Mouse (Mus musculus): ENCODE data around the gene Furin.

Gene Furin

DNA sequence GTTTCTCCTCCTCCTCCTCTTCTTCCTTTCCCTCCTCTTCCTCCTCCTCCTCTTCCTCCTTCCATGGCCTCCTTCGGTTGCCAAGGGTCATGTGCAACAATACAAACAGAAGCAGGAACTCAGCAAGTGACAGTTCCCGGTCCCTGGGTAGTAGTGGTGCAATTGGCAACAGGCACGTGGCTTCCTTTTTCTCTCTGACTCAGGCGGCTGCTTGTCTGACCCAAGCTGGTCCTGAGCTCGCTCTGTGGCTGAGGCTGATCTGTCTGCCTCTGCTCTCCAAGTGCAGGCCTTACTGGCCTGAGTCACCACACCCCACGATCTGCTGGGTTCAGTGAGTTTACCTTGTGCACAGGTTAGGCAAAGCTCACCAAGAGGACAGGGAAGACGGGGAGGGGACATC lies 21.1 kb upstream of the Furin start:
- no peak for DNase-seq

DNA sequence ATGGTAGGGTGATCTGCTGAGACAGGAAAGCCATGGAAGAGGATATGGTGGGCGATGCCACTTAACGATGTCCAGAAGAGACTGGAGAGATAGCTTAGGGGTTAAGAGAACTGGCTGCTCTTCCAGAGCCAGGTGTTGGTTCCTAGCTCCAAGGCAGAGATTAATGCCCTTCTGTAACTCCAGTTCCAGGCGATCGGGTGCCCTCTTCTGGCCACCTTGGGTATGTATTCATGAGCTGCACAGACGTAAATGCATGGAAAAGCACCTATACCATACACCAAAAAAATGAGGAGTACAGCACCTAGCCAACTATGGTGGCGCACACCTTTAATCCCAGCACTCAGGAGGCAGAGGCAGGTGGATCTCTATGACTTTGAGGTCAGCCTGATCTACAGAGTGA lies 19.5 kb upstream of the Furin start:
- no peak for DNase-seq

DNA sequence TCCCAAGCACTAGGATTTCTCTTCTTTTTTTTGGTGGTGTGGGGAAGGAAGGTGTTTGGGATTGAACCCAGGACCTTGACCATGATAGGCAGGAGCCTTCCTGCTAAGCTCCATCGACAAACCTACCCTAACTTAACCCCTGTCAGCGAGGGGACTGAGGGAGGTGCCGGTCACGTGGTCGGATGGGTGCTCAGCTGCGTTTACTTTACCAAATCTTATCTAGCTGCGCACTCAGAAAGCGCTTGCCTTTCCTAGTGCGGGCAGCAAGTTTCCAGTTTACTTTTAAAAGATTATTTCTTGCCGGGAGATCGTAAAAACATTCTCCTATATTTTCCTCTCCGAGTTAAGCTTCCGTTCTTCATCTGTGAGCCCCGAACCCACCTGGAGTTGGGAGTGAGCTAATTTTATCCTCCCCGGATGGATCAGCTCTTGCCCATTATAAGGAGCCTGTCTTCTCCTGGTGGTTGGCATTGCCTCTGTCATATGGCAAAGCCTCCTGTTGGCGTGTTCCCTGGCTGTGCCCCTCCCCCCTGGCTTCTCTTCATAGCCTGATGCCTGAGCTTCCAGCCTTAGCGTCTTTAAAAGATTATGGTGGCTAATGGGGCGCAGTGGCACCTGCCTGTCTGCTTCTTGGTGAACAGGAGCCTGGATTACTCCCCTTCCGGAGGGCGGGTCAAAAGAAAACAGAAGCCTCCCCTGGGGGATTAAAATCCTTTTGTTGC lies 17.7 kb upstream of the Furin start:
- DNase-seq, result no peak

DNA sequence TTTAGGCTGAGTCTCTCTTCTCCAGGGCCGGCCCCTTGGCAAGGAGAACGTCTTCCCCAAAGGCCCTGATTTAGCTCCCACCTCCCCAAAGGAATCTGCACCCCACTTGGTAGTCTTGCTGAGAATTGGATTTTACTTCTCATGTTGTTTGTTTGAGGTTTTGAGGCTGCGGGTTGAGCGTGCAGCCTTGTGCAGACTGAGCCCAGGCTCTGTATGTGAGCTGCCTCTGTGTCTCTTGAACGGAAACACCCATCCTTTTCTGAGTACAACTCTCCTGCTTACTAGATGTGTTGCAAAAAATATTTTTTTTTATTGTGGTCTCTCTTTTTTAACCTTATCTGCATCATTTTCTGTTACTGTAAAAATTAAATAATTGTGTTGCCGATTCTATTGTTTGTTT lies 16.3 kb upstream of the Furin start:
- no peak for DNase-seq

DNA sequence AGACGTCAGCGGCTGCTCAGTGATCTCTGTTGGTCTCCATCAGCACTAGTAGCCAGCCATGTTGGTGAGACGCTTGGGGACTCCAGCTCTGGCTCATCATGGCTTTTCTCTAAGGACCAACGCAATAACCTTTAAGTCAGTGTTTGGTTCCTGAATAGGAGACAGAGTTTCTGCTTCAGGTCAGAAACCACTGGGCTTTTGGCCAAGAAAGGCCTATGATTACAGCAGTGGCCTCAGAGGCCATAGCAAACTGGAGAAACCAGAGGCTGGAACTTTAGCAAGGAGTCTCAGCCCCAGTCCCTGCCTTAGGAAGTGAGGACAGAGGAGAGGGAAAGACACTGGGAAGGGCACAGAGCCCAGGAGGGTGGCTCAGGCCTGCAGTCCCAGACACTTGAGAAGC lies 15.3 kb upstream of the Furin start:
- DNase-seq, result no peak

DNA sequence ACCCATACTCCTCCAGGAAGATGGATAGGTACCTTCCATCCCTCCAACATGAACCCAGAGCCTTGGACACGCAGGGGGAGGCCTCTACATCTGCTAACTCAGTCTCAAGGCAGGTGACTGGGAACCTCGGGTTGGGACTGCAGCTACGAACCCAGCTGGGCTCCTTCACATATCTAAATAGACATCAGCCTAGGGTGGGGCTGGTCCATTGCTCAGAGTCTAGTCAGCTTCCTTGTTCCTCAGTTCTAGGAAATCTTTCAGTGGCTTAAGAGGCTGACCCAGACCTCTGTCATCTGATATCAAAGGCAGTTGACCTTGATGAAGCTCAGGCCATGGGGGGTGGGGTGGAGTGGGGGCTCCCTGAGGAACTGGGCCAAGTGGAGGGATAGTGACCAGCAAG lies 14.0 kb upstream of the Furin start:
- DNase-seq, result no peak

DNA sequence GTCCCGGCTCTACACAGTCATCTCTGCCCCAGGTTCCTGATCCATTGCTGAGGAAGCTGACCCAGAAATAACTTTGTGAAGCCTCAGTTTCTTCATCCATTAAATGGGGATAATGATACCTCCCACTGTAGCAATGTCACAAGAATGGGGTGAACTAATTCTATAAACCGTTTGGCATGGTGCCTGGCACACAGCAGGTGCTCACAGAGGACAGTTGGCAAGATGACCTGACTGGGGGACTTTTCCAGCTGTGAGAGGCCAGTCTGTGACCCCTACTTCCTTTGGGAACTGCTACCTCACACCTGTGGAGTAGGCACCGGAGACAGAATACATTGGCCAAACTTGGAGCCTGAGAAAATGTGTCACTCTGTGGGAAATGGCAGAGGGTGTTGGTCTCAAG lies 12.8 kb upstream of the Furin start:
- DNase-seq, result no peak

DNA sequence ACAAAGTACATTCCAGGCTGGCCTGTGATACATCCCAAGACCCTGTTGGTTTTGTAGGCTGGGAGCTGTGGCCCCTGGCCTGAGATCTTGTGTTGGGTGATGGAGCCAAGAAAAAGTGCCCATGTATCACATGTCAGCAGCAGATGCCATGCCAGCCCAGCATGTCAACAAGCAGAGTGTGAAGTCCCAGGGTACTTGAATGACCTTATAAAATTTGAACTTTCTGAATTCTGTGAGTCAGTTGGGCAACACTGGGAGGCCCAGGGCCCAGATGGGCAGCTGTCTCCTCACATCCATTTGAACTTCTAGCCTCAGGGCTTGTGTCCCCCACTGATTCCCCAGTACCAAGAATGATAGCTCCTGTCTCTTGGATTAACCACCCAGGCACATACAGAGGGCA lies 12.4 kb upstream of the Furin start:
- DNase-seq, result no peak

DNA sequence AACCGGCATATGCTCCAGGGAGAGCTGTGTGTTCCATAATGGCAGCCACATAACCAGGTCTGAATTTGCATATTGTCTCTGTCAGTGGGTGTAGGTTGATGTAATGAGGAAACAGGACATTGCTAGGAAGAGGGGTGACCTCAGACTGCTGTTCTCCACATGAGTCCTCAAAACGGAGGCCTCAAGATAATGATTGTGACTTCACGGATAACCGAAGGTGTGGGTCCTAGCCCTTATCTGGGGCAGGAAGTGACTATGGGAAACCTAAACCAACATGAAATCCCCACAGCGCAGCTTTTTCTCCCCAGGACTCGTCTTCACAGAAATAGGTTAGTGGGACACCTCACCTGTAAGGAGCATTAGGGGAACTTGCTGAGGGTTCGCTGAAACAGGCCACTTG lies 11.7 kb upstream of the Furin start:
- DNase-seq, result no peak

DNA sequence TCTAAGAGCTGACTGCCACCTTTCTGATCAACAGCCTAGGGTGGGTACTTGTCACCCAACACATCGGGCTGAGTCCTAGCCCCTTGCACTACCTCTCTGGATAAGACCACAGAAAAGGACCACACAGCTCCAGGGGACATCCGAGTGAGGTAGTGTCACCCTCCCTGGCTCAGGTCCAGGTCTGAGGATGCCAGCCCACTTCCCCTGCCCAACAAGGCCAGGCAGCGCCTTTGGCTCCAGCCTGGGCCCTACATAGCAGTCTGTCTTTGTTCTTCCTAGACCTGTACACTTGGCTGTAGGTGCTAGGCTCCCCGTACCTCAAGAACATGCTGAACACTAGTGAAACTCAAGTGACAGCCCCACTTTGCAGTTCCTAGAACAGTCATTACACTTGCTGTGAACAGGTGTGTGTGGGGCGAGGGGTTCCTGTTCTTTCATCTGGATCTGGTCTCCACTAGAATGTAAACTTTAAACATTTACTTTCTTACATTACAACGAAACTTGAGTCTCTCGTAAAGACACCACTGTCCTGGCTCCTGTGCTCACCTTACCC lies 9.1 kb upstream of the Furin start:
- no peak for DNase-seq

DNA sequence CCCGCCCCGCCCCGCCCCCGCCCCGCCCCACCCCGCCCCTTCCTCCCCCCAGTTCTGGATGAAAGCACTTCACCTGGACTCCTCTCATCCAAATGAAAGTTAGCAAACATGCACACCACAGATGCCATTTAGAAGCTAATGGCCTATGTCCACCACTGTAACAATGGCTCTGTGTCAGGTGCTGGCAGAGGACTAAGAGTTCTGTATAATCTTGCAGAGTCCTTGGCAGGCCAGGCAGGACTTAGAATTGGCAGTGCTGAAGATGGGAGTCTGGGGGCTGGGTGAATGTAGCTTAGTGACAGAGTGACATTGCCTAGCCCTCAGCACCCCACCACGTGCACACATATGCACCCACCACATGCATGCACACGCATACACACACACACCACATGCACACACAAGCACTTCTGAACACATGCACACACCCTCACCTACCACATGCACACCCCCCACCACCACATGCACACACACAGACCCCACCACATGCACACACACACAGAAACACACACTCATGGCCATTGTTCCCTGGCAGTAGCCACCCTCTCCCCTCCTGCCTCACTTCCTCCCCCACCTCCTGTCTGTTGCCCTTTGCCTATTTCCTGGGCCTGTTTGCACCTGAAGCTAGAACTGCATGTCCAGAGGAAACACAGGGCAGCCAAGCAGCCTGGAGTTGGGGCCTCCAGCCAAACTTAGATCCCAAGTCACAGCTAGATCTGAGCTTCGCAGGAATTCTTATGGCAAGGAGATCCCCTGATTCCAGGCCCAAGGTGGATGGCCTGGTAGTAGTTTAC lies 8.5 kb upstream of the Furin start:
- no peak for DNase-seq

DNA sequence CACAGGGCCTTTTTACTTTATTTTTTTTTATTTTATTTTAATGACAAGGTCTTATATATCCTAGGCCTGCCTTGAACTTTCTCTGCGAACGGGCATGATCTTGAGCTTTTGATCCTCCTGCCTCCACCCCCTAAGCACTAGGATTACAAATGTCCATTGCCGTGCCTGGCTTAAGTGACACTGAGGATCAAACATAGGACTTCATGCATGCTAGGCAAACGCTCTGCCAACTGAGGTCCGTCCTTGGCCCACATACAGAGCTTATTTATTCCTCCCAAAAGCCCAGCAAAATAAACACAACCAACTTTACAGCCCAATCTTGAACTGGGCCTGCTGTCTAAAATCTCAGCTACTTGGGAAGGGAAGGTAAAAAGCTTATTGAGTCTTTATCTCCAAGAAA lies 7.5 kb upstream of the Furin start:
- no peak for DNase-seq

DNA sequence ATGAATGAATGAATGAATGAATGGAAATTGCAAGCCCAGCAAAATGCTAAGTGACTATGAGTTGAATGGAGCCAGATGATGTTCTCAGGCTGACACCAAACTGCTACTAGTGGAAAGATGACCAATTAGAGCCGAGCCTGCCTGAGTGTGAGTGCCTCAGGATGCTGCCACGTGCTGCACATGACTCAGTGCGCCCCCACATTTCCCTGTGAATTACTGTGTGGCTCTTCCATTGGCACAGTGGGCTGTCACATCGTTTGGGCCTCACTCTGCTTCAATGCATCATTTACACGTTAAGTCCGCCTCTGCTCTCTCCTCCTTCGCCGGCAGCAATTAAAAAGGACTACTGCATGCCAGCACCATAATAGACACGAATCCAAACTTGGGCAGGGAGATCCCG lies 7.0 kb upstream of the Furin start:
- peak; percentile 80 for DNase-seq

DNA sequence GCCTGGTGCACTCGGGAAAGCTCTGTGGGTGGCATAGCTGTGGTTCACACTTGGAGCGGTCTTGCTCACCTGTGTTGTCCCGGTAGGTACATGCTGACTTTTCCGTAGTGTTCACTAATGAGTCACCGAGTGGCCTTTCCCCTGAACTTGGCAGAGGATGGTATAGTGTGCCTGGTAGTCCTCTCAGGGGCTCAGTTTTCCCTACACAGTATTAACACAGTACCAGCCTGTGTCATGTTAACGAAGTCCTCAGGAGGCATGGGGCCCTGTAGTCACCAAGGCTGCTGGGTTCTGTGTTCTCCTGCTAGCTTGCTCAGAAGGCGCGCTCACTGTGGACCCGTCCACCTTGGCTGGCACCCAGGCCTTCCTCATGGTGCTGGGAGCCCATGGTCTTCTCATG lies 5.1 kb upstream of the Furin start:
- no peak for DNase-seq

DNA sequence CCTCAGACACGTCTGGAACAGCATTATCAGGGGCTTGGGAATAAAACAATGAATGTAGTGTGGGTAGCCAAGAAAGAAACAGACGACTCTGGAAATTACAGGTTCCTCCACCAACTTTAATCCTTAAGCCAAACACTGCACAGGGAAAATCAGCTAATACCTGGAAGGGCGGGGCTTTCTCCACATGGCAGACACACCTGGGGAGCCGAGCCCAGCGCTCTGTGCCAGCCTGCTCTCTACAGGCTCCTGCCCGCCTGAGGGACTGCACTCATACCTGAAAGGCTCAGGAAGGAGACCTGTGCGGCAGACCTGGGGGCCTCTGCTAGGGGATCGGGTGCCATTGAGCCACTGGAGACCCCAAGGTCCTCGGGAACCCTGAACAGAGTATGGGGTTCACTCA lies 2.5 kb upstream of the Furin start:
- DNase-seq, result no peak

DNA sequence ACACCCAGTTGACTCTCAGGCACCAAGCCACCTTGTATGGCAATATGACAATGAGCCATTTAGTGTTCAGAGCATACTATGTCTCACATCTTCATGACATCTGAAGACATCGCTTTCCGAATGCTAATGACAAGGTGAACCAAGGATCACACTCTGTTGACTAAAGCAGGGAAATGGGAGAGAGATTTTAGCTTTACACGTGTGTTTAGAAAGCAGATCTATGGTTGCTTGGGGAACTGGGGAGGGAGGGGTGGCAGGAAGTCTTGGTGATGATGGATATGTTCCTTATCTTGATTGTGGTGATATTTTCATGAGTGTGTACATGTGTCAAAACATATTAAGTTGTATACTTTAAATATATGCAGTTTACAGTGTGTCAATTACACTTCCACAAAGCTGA lies 950 bp upstream of the Furin start:
- DNase-seq, result no peak

DNA sequence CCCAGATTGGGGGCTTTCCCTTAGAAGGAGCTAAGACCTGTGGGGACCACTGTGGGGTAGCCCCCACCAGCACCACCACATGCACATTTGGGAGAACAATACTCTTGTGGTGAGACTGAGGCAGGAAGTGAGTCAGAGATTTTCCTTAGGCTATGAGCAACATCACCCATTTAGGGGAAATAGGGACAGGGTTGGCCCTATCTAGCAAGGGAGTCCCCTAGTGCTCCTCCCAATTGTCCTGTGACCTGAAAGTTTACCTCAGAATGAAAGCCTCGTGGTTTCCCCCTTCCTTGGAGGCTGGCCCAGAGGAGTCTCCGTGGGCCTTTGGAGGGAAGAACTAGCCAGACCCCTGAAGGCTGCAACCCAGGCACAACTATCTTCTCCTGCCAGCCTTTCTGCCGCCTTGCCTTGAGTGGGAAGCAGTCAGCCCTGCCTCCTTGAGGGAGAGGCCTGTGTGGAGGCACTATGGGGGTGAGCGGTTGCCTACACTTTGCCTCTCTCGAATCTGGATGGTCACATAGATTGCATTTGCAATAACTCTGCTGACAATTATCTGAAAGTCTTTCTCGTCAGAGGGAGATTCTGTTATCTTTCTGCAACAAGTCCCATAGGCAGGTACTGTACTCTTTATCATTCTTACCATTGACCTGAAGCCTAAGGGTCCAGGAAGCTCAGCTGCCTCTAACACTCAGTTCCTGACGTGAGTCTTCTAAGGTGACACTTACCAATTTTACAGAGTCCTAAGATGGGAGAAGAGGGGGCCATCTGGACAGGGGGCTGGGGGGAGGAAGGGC lies 938 bp downstream of the Furin start:
- DNase-seq, result no peak

DNA sequence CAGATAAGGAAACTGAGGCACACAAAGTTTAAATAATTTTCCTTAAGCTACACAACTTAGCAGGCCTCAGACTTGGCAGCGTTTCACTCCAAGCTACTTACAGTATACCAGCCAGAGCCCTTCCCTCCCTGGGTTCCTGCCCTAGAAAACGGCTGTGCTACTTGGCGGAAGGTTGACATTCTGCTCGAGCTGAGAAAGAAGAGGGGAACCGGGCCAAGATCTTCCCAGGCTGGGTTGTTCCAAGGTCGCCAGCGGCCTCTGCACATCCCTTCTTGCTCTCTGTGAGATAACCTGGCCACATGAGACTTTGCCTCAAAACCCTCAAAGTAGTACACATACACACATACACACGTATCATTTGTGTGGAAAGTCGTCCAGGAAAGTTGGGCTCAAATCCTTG lies 1.7 kb downstream of the Furin start:
- DNase-seq, result no peak

DNA sequence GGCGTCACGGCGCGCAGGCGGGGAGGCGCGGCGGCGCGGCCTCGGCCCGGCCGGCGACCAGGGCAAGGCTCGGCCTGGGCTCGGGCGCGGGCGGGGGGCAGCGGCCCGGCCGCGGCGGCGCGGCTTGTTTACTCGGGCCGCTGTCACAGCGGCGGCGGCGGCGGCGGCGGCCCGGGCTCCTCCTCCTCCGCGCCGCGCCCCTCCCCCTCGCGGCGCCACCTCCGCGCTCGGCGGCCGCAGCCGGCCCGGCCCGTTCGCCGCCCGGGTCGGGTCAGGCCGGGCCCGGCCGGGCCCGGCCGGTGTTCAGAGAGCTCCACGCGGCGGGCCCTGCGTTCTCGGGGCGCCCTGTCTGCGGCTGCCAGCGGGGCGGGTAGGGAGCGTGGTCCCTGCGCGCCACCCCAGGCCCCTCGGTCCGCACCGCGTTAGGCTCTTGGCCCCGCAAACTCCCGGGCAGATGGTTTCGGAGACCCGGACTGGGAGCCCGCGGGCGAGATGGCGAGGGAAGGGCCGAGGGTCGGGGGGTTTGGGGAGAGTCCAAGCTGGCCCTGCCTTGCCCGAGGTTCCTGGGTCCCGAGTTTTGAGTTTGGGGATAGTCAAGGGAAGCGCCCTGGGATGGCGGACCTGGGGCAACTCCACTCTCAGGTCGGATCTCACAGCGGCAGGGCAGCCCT lies 2.5 kb downstream of the Furin start:
- peak; percentile 57 for DNase-seq

DNA sequence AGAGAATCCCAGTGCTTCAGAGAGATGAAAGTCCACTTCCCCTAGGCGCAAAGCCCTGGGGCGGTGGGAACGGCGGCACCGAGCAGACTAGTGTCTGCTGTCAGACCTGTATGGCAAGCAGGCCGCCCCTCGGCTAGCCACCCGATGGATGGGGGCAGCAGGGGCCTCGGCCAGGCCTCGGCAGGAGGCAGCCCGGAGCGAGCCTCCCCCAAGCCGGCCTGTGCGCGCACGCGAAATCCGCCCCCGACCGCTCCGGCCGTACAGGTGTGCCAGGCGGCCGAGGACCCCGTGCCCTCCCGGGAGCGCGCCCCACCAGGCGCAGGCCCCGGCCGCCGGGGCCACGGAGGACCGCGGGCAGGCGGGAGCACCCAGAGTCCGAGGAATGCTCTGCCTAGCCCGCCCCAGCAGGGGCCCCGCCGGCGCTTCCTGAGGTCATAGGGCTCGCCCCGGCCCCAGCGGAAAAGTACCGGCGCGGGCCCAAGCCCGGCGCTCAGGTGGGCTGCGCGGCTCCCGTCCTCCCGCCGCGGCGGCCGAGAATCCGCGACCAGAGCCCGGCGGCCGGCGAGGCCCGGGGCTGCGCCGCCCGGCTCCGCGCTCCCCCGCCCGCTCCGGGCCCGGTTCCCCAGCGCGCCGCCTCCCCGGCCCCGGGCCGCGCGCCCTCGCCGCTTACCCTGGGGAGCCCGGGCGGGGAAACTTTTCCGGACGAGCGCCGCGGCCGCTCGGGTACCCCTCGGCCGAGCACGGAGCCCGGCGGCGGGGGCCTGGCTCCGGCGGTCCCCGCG lies 3.2 kb downstream of the Furin start:
- no peak for DNase-seq

DNA sequence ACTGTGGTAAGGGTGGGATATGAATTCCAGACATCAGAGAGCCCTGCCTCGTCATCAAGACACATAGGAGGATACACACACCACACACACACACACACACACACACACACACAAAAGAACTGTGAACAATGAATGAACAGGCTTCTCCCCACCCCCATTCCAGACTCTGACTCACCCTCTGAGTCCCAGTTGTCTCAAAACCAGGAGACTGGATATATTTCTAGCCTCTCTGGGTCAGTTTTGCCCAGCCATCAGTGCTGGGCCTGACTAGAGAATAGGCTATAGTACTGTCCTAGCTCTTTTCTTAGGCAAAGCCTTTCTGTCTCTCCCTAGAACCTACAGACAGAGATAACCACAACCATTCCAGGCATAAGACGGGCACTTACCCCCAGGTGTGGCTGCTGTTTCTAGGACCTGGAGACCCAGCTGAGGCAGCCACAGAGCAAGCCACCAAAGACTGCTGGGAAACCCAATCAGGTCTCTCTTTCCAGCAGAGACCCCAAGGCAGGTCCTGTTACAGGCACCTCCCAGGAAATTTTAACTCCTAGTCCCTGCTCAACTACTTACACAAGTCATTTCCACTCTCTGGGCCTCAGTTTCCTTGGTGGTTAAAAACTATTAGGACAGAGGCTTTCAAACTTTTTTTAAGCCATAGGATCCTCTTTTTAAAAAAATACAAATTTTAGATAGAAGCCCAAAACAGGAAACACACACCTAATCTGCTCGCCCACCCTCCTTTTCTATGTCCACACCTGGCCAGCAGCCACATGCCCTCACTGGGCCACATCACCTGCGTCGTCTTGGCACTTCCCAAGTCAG lies 4.0 kb downstream of the Furin start:
- DNase-seq, result no peak

Data from right cerebral cortex, postnatal 25 days (tissue).